Mouse (Mus musculus): Measurements from ENCODE around the gene Cenpp. TPM values are rescaled to one million over a fixed set of nuclear protein-coding genes. Genes with fewer than 3 reads are reported as not detected.

Gene Cenpp
- polyA plus RNA-seq, 1 experiment, result 0.29 TPM

DNA sequence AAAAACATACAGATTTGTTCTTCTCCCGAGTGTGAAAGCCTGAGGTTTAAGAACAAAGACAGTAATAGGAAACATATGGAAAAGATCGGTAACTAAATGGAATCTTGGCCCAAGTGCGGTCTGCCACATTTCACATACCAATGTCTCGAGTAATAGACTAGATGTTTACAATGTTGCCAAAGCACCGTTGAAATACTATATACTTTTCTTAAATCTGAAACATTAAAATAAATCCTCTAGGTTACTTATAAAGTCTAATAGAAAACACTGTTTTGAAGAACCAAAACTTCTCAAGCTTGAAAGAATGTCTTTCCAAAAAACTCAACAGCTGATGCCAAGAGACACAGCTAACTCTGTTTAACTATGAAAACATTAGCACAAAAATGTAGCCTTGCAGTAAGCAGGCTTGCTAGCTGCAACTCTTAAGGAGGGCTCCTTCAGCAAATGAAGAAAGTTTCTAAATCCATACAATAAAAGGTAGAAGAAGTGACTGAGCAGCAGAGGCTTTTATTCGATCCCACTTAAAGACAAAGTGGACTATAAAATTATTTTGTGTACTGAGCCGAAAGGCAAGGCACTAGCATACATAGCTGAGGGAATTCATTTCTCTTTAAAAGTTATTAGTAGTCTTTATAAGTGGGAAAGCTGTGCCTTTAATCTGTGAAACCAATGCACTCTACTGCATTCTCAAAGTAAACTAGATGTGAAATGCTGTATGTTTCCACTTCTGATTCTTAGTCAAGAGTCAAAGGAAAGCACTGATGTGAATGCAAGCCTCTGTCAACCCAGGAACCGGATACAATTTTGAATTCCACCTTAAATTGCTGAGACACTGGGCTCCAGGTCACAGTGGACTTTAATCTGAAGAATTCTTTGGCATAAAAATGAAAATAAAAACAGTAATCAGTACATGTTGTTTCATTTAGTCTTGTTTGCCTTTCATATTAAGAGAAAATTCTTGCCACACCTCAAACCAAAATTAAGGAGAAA lies 70.7 kb downstream of the Cenpp start, which contains the start of gene Omd:
TSS of gene Omd (plus strand) at position 922 of the 990 bp plus-strand sequence.
- TF ChIP-seq CTCF (IDR thresholded peaks at IDR 0.05; ENCODE audit: extremely low read depth, insufficient read depth, insufficient read length, insufficient replicate concordance) (no peak), POLR2A (IDR thresholded peaks at IDR 0.05; ENCODE audit: low read depth, low read length) (no peak)
- Histone ChIP-seq H3K36me3 (ENCODE audit: control insufficient read depth, insufficient read depth, low read length) (no peaks in the 10 kb centered on the region), H3K27ac (ENCODE audit: insufficient read depth, low read length) (no peak within 1 kb of the TSS), H3K27me3 (ENCODE audit: control insufficient read depth, insufficient read depth, low read length) (no peaks in the 10 kb centered on the region), H3K4me3 (ENCODE audit: extremely low read depth, insufficient read depth, insufficient read length) (no peak within 1 kb of the TSS), H3K4me1 (ENCODE audit: control insufficient read depth, insufficient read depth, insufficient read length) (no peaks in the 10 kb centered on the region)
- DNase-seq (ENCODE audit: low read depth in 1 of 2, low spot score in 2 of 2), result no peak
- WGBS, result 86% methylated on average over 8 of the region's 8 CpGs

DNA sequence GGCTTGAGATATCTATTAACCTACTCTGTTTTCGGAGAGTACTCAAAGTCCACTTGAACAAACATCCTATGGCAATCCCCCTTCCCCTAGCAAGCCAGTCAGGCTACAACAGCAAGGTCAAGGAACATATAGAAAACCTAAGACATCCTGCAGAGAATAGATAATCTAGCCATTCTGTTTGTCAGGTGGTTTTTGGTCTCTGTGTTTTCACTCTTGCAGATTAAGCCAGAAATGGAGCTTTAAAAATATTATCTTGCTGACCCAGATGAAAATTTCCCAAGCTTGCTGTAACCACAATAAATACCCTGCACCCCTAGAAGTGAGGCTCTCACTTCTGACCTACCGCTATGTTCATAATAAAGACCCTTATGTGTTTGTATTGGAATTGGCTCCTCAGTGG lies 81.2 kb downstream of the Cenpp start:
- 84% methylated on average over 2 of the region's 2 CpGs for WGBS
- no peak overlapping the region for H3K27ac ChIP-seq (ENCODE audit: insufficient read depth, low read length)
- no peaks in the 10 kb centered on the region for H3K27me3 ChIP-seq (ENCODE audit: control insufficient read depth, insufficient read depth, low read length)
- H3K4me1 ChIP-seq (ENCODE audit: control insufficient read depth, insufficient read depth, insufficient read length), result no peaks in the 10 kb centered on the region
- no peak overlapping the region for H3K4me3 ChIP-seq (ENCODE audit: extremely low read depth, insufficient read depth, insufficient read length)
- no peaks in the 10 kb centered on the region for H3K36me3 ChIP-seq (ENCODE audit: control insufficient read depth, insufficient read depth, low read length)
- DNase-seq (ENCODE audit: low read depth in 1 of 2, low spot score in 2 of 2), result no peak
- TF ChIP-seq POLR2A (IDR thresholded peaks at IDR 0.05; ENCODE audit: low read depth, low read length) (no peak), CTCF (IDR thresholded peaks at IDR 0.05; ENCODE audit: extremely low read depth, insufficient read depth, insufficient read length, insufficient replicate concordance) (no peak)

DNA sequence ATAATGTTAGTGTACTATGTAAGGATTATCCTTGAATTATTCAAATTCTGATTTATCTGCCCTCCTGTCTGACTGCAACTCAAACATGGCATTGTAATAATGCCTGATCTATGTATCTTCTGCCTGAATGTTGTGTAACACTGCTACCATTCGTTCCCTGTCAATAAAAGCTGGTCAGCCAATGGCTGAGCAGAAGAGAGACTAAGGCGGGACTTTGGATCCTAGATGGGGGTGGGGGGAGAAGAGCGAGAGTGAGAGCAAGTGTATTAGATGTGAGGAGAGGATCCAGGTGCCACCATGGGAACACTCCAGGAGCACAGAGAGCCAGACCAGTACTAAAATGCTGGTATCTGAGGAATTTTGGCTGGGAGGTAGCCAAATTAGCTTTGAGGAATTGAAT lies 82.2 kb downstream of the Cenpp start:
- 94% methylated on average over 3 of the region's 3 CpGs for WGBS
- TF ChIP-seq CTCF (IDR thresholded peaks at IDR 0.05; ENCODE audit: extremely low read depth, insufficient read depth, insufficient read length, insufficient replicate concordance) (no peak), POLR2A (IDR thresholded peaks at IDR 0.05; ENCODE audit: low read depth, low read length) (no peak)

GRCm38 (mm10) chr13:49564347-49564746 lies 88.2 kb downstream of the Cenpp start:
- Histone ChIP-seq H3K36me3 (ENCODE audit: control insufficient read depth, insufficient read depth, low read length) (no peaks in the 10 kb centered on the region), H3K27me3 (ENCODE audit: control insufficient read depth, insufficient read depth, low read length) (no peaks in the 10 kb centered on the region), H3K27ac (ENCODE audit: insufficient read depth, low read length) (no peak overlapping the region), H3K4me3 (ENCODE audit: extremely low read depth, insufficient read depth, insufficient read length) (no peak overlapping the region), H3K4me1 (ENCODE audit: control insufficient read depth, insufficient read depth, insufficient read length) (no peaks in the 10 kb centered on the region)
- no peak for DNase-seq (ENCODE audit: low read depth in 1 of 2, low spot score in 2 of 2)
- WGBS, result 88% methylated on average over 1 of the region's 1 CpGs
- TF ChIP-seq CTCF (IDR thresholded peaks at IDR 0.05; ENCODE audit: extremely low read depth, insufficient read depth, insufficient read length, insufficient replicate concordance), result no peak

More for the DNA sequence above, 82.2 kb downstream of the Cenpp start:
- DNase-seq (ENCODE audit: low read depth in 1 of 2, low spot score in 2 of 2), result no peak
- Histone ChIP-seq H3K27ac (ENCODE audit: insufficient read depth, low read length) (no peak overlapping the region), H3K36me3 (ENCODE audit: control insufficient read depth, insufficient read depth, low read length) (no peaks in the 10 kb centered on the region), H3K4me1 (ENCODE audit: control insufficient read depth, insufficient read depth, insufficient read length) (no peaks in the 10 kb centered on the region), H3K27me3 (ENCODE audit: control insufficient read depth, insufficient read depth, low read length) (no peaks in the 10 kb centered on the region), H3K4me3 (ENCODE audit: extremely low read depth, insufficient read depth, insufficient read length) (no peak overlapping the region)

- WGBS, result 32% methylated on average over 2 of the region's 2 CpGs
- H3K4me1 ChIP-seq (ENCODE audit: control insufficient read depth, insufficient read depth, insufficient read length), result no peaks in the 10 kb centered on the region
Measured at GRCm38 (mm10) chr13:49560886-49561285, 91.7 kb downstream of the Cenpp start.

GRCm38 (mm10) chr13:49559185-49559584 lies 93.4 kb downstream of the Cenpp start:
- Histone ChIP-seq H3K4me3 (ENCODE audit: extremely low read depth, insufficient read depth, insufficient read length) (no peak overlapping the region), H3K27ac (ENCODE audit: insufficient read depth, low read length) (no peak overlapping the region), H3K27me3 (ENCODE audit: control insufficient read depth, insufficient read depth, low read length) (no peaks in the 10 kb centered on the region), H3K4me1 (ENCODE audit: control insufficient read depth, insufficient read depth, insufficient read length) (no peaks in the 10 kb centered on the region), H3K36me3 (ENCODE audit: control insufficient read depth, insufficient read depth, low read length) (no peaks in the 10 kb centered on the region)
- TF ChIP-seq CTCF (IDR thresholded peaks at IDR 0.05; ENCODE audit: extremely low read depth, insufficient read depth, insufficient read length, insufficient replicate concordance), result no peak
- no peak for TF ChIP-seq POLR2A (IDR thresholded peaks at IDR 0.05; ENCODE audit: low read depth, low read length)
- no peak for DNase-seq (ENCODE audit: low read depth in 1 of 2, low spot score in 2 of 2)
- 56% methylated on average over 2 of the region's 2 CpGs for WGBS

More at GRCm38 (mm10) chr13:49560886-49561285, 91.7 kb downstream of the Cenpp start:
- no peak for DNase-seq (ENCODE audit: low read depth in 1 of 2, low spot score in 2 of 2)
- no peaks in the 10 kb centered on the region for H3K27me3 ChIP-seq (ENCODE audit: control insufficient read depth, insufficient read depth, low read length)
- no peak overlapping the region for H3K4me3 ChIP-seq (ENCODE audit: extremely low read depth, insufficient read depth, insufficient read length)
- TF ChIP-seq POLR2A (IDR thresholded peaks at IDR 0.05; ENCODE audit: low read depth, low read length), result no peak
- TF ChIP-seq CTCF (IDR thresholded peaks at IDR 0.05; ENCODE audit: extremely low read depth, insufficient read depth, insufficient read length, insufficient replicate concordance), result no peak
- no peak overlapping the region for H3K27ac ChIP-seq (ENCODE audit: insufficient read depth, low read length)
- no peaks in the 10 kb centered on the region for H3K36me3 ChIP-seq (ENCODE audit: control insufficient read depth, insufficient read depth, low read length)

DNA sequence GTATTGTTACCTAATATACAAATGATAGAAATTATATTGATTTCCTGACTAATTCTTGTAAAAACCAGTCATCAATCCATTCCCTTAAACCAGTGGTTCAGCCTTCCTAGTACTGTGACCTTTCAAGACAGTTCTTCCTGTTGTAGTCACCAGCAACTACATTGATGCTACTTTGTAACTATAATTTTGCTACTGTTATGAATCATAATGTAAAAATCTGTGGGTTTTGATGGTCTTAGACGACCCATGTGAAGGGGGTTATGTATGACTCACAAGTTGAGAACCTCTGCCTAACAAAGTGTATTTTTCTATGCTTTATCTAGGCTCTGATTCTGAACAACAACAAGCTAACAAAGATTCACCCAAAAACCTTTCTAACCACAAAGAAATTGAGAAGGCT lies 95.7 kb downstream of the Cenpp start:
- 65% methylated on average over 1 of the region's 1 CpGs for WGBS
- Histone ChIP-seq H3K27me3 (ENCODE audit: control insufficient read depth, insufficient read depth, low read length) (no peaks in the 10 kb centered on the region), H3K27ac (ENCODE audit: insufficient read depth, low read length) (no peak overlapping the region), H3K4me1 (ENCODE audit: control insufficient read depth, insufficient read depth, insufficient read length) (no peaks in the 10 kb centered on the region), H3K4me3 (ENCODE audit: extremely low read depth, insufficient read depth, insufficient read length) (no peak overlapping the region), H3K36me3 (ENCODE audit: control insufficient read depth, insufficient read depth, low read length) (no peaks in the 10 kb centered on the region)
- no peak for TF ChIP-seq POLR2A (IDR thresholded peaks at IDR 0.05; ENCODE audit: low read depth, low read length)
- TF ChIP-seq CTCF (IDR thresholded peaks at IDR 0.05; ENCODE audit: extremely low read depth, insufficient read depth, insufficient read length, insufficient replicate concordance), result no peak
- DNase-seq (ENCODE audit: low read depth in 1 of 2, low spot score in 2 of 2), result no peak

Data from spleen, adult 2 months (tissue).